Mouse (Mus musculus): ENCODE results near the gene Klhdc10.

The Klhdc10 gene

GRCm38 (mm10) chr6:30468684-30469083, 67.0 kb downstream of the Klhdc10 start:
- no peak for DNase-seq (ENCODE audit: low spot score)

GRCm38 (mm10) chr6:30469370-30469769, 67.7 kb downstream of the Klhdc10 start:
- no peak for DNase-seq (ENCODE audit: low spot score)

GRCm38 (mm10) chr6:30471706-30472105, 70.0 kb downstream of the Klhdc10 start:
- no peak for DNase-seq (ENCODE audit: low spot score)

GRCm38 (mm10) chr6:30476025-30476765, 74.5 kb downstream of the Klhdc10 start:
- no peak for DNase-seq (ENCODE audit: low spot score)

GRCm38 (mm10) chr6:30477210-30477714, 75.6 kb downstream of the Klhdc10 start:
- DNase-seq (ENCODE audit: low spot score) = no peak

GRCm38 (mm10) chr6:30477784-30478183, 76.1 kb downstream of the Klhdc10 start:
- DNase-seq (ENCODE audit: low spot score) = no peak

- no peak for DNase-seq (ENCODE audit: low spot score)
Observed at GRCm38 (mm10) chr6:30479418-30479817, 77.8 kb downstream of the Klhdc10 start.

- DNase-seq (ENCODE audit: low spot score) = no peak
Observed at GRCm38 (mm10) chr6:30482908-30483307, 81.2 kb downstream of the Klhdc10 start.

- DNase-seq (ENCODE audit: low spot score) = no peak
Observed at GRCm38 (mm10) chr6:30486504-30486903, 84.8 kb downstream of the Klhdc10 start.

GRCm38 (mm10) chr6:30499049-30499448, 97.4 kb downstream of the Klhdc10 start:
- DNase-seq (ENCODE audit: low spot score) = no peak

All from urinary bladder, postnatal 25 days (tissue).